Mouse (Mus musculus) bone marrow macrophage, adult 2 months (primary cell): ENCODE measurements around the gene Olfr839-ps1. TPM values are rescaled to one million over a fixed set of nuclear protein-coding genes. Genes with fewer than 3 reads are reported as not detected.

Experiments
- H3K27ac ChIP-seq: 2 replicates; pipeline ENCODE4 v1.5.1; 2012; ENCODE audit warnings: low read depth, low read length; ENCODE audit not compliant: insufficient read depth
- H3K4me1 ChIP-seq: 2 replicates; pipeline ENCODE4 v1.6.1; 2012; ENCODE audit warnings: low read length; ENCODE audit not compliant: control insufficient read depth, insufficient read depth
- H3K4me3 ChIP-seq: 2 replicates; pipeline ENCODE4 v1.5.1; 2012; ENCODE audit warnings: mild to moderate bottlenecking, low read length, moderate library complexity; ENCODE audit not compliant: insufficient read depth
- CTCF ChIP-seq: IDR thresholded peaks from 2 replicates; pipeline ENCODE4 v1.5.1; 2012; ENCODE audit warnings: low read depth, mild to moderate bottlenecking, low read length, moderate library complexity
- POLR2A ChIP-seq: IDR thresholded peaks from 2 replicates; pipeline ENCODE4 v1.6.1; 2012; ENCODE audit warnings: mild to moderate bottlenecking, low read depth, low read length, borderline replicate concordance
- polyA plus RNA-seq: library from polyadenylated mRNA; stranded (reverse); fragments of >200 nt; gene quantifications from 2 replicates; pipeline ENCODE4 v1.2.4, GENCODE M21; 2012; ENCODE audit not compliant: missing spikeins, insufficient read depth, insufficient read length

Gene Olfr839-ps1
- not detected in 2 replicates for polyA plus RNA-seq

DNA sequence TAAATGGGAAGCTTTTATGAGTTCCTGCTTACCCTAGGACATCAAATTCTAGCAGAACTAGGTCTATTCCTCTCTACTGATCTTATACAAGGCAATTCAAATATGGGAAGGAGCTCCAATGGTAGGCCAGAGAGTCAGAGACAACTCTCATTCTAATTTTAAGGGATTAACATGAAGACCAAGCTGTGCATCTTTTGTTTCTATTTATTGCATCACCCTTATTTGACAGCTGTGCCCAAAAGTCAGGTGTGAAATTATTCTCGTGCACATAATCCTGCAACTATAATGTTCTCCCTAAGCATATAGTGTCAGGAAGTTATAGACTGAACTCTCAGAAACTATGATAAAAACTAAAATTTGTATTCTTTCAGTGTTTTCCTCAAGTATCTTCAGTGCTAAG is at the start of gene Olfr839-ps1:
TSS of gene Olfr839-ps1 (minus strand) at position 101 of the 400 bp plus-strand sequence.
- Histone ChIP-seq H3K4me3 (no peak within 1 kb of the TSS), H3K4me1 (no peaks in the 10 kb centered on the region), H3K27ac (no peak within 1 kb of the TSS)
- TF ChIP-seq CTCF, result no peak
- TF ChIP-seq POLR2A, result no peak

DNA sequence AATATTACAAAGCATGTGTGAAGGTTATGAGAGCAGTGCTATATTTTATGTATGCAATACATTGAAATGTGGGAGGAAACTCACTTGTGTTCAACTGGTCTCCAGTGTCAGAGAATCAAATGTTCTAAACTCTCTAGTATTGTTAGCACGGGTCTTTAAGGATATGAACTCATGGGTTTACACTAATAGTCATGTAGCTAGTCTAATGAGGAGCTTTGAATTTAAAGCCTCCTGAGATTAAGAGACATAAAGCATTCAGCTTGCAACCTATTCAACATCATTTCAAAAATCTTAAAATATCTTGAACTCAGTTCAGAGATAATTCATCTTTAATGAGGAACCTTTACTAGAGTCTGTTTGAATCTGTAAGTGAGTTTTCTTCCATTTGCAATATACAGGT is 41.1 kb downstream of the Olfr839-ps1 start, which contains the start of gene Olfr837:
TSS of gene Olfr837 (plus strand) at position 301 of the 400 bp plus-strand sequence.
- TF ChIP-seq POLR2A, result no peak
- TF ChIP-seq CTCF, result no peak
- Histone ChIP-seq H3K27ac (no peak within 1 kb of the TSS), H3K4me3 (no peak within 1 kb of the TSS), H3K4me1 (no peaks in the 10 kb centered on the region)

DNA sequence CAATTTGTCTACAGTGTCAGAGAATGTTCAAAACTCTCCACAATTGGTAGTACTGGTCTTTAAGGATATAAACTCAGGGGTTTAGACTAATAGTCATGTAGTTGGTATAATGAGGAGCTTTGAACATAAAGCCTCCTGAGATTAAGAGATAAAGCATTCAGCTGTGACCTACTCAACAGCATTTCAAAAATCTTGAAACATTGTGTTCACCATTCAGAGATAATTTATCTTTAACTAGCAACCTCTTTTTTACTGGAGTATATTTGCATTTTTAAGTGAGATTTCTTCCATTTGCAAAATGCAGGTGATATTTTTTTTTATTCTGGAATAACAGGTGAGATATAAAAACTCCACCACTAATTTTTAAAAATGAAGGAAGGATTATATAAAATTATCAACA is 57.0 kb downstream of the Olfr839-ps1 start, which contains the start of gene Olfr836:
TSS of gene Olfr836 (plus strand) at position 301 of the 400 bp plus-strand sequence.
- Histone ChIP-seq H3K4me3 (no peak within 1 kb of the TSS), H3K27ac (no peak within 1 kb of the TSS), H3K4me1 (no peaks in the 10 kb centered on the region)
- no peak for TF ChIP-seq CTCF
- TF ChIP-seq POLR2A, result no peak

Other genes with a start within 250 kb of the Olfr839-ps1 start
- gene Olfr832, start 240.2 kb downstream of the Olfr839-ps1 start, polyA plus RNA-seq, result not detected in 2 replicates
- gene Olfr834, start 189.3 kb downstream of the Olfr839-ps1 start, polyA plus RNA-seq, result not detected in 2 replicates
- not detected in 2 replicates for gene Olfr835, start 144.6 kb downstream of the Olfr839-ps1 start, polyA plus RNA-seq
- gene Olfr836, start 56.9 kb downstream of the Olfr839-ps1 start, polyA plus RNA-seq, result not detected in 2 replicates
- not detected in 2 replicates for gene Olfr837, start 41.0 kb downstream of the Olfr839-ps1 start, polyA plus RNA-seq
- not detected in 2 replicates for gene Olfr843, start 74.7 kb upstream of the Olfr839-ps1 start, polyA plus RNA-seq
- not detected in 2 replicates for gene Olfr844, start 139.0 kb upstream of the Olfr839-ps1 start, polyA plus RNA-seq
- not detected in 2 replicates for gene Olfr845, start 159.1 kb upstream of the Olfr839-ps1 start, polyA plus RNA-seq
- gene Olfr846, start 186.7 kb upstream of the Olfr839-ps1 start, polyA plus RNA-seq, result not detected in 2 replicates
- gene Olfr847, start 201.4 kb upstream of the Olfr839-ps1 start, polyA plus RNA-seq, result not detected in 2 replicates